Mouse (Mus musculus): ENCODE data around the gene Morc3.

The Morc3 gene

DNA sequence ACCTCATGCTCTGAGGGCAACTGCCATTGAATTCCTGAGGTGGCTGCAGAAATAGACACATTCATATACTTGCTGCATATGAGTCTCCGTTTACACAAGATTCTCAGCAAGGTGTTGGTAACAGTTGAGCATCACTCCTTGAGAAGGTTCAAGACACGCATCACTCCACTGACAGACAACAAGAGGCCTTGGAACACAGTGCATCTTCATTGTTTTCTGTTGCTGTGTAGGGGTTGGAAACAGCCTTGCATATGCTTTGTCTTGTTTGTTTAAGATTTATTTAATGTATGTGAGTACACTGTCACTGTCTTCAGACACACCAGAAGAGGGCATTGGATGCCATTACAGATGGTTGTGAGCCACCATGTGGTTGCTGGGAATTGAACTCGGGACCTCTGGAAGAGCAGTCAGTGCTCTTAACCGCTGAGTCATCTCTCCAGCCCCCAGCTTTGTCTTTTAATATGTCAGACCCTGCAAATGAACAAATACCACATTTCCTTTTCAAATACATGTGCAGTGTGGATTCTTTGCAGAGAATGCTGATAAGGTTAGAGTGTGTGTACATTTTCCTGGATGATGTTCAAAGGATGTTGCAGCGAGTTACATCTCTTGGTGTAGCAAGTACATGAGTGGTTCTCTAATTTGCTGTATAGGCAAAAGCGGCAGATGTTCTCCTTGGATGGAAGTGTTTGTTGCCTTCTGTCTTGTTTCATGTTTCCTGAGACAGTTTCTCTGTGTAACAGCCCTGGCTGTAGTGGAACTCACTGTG, 45.9 kb downstream of the Morc3 start:
- no peak for DNase-seq (ENCODE audit: low read depth, low spot score)

DNA sequence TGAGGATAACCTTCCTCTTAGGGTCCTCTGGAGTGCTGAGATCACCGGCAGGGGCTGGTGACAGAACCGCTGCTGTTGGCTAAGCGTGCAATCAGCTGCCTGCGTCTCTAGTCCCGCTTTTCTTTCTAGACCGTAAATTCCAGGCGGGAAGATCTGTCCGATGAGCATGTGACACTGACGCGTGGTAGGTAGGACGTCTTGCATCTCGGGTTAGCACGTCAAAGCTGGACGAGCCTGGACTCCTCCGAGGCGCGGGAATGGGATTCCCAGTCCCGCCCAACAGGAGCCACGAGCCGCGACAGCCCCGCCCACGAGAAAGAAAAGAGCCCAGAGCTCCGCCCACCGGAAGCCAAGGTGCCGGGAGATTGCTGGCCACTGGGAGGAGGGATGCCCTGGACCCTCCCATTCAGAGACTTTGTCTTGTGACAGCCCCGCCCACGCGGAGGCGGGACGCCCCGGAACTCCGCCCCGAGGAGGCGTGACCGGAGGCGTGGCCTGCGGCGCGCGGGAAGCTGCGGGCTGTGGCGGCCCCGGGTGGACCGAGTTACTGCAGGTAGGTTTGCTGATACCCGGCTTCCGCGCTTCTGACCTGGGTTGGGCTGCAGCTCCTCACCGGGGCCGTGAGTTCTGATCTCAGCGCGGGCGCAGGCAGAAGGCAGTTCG, 51.6 kb downstream of the Morc3 start, which contains the start of gene Chaf1b:
TSS of gene Chaf1b (plus strand) at position 479 of the 663 bp plus-strand sequence.
- peak; percentile 91 for DNase-seq (ENCODE audit: low read depth, low spot score)

DNA sequence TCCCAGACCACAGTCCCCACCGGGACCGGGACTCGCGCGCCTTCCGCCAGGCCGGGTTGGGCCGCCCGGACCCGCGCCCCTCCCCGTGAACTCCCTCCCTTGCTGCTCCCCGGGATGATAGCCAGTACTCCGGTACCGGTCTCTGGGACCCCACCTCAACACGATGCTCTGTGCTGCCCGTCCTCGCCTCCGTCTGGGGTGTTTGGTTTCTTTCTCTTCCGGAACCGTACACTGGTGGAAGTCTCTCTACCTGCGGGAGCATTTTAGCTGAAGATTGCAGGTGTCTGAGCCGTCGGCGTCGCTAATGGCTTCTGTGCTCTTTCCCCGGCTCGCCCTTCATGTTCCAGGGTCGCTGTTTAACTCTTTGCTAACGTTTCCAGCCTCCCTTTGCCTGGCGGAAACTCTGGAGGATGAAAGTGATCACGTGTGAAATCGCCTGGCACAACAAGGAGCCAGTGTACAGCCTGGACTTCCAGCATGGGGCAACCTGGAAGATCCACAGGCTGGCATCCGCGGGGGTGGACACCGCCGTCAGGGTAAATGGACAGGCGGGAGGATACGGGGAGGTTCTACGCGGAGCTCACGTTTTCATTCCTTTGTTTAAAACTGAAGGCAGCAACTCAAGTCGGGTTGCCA, 52.3 kb downstream of the Morc3 start:
- no peak for DNase-seq (ENCODE audit: low read depth, low spot score)

DNA sequence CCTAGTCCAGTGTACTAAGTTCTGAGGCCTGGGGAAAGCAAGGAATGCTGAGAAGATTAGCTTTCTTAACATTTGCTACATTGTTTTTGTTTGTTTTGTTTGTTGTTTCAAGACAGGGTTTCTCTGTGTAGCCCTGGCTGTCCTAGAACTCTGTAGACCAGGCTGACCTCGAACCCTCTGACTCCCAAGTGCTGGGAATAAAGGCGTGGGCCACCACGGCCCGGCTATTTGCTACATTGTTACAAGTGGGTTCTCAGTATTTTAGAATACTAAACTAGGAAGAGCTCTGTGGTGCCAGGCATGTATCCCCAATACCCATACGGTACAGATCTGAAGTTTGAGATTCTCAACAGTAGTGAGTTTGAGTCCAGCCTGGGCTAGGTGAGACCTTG, 52.8 kb downstream of the Morc3 start:
- no peak for DNase-seq (ENCODE audit: low read depth, low spot score)

DNA sequence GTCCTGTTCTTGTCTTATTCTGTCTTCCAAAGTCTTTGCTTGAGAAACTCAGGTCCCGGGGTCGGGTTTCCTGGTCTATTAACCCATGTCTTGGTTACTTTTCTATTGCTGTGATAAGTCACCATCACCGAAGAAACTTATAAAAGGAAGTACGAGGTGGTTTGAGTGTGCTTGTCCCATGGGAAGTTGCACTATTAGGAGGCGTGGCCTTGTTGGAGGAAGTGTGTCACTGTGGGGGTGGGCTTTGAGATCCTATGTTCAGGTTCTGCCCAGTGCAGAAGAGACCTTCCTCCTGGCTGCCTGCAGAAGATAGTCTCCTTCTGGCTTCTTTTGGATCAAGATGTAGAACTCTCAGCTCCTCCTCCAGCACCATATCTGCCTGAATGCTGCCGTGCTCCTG, 56.6 kb downstream of the Morc3 start:
- DNase-seq (ENCODE audit: low read depth, low spot score): no peak

DNA sequence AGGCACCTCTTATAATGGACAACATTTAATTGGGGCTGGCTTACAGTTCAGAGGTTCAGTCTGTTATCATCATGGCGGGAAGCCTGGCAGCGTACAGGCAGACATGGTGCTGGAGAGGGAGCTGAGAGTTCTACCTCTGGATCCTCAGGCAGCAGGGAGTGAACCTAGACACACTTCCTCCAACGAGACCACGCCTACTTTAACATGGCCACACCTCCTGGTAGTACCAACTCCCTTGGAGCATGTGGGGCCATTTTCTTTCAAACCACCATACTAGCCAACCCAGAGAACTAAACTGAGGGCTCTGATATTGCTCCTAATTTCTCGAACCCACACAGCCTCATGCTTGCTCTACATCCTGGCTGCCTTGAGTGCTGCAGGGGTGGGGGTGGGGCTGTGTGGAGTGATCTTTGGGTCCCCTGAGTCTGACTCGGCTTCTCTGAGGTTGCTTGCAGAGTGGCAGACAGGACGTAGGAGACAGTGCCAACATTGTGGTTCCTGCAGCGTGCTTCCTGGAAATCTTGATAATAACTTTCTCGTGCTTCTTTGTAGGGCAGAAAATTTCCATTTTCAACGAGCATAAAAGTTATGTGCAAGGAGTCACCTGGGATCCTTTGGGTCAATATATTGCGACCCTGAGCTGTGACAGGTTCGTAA, 59.2 kb downstream of the Morc3 start:
- no peak for DNase-seq (ENCODE audit: low read depth, low spot score)

DNA sequence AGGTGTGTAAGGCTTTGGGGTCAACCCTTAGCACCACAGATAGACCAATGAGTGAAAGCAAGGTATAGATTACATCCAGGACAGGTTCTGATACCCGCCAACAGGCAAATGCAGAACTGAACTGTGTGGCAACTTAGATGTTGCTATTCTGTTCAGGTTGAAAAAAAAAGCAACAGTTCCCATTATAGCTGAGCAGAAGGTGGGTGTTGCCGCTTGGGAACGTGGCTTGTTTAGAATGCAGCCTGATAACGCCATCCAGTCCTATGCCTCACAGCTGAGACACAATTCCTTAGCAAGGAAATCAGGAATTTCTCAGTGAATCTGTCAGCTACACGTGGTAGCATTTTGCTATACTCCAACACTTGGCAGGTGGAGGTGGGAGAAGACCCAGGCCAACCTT, 61.4 kb downstream of the Morc3 start:
- no peak for DNase-seq (ENCODE audit: low read depth, low spot score)

DNA sequence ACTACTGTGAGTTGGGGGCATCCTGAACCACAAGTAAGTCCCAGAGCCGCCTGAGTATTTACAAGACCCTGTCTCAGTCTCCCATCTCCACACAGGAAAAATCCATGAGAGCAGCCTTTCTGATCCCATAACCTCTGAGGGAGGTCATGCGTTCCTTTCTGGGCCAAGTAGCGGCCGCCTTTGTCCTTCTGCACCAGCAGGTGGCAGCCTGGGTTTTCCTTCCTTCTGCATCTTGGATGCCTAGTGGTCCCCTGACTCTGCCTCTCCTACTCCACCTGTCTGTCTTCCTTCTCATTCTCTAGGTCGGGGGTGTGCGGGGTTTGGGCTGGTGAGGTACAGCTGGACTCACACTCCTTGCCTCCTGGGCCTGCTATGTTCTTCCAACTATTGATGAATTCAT, 71.1 kb downstream of the Morc3 start:
- no peak for DNase-seq (ENCODE audit: low read depth, low spot score)

DNA sequence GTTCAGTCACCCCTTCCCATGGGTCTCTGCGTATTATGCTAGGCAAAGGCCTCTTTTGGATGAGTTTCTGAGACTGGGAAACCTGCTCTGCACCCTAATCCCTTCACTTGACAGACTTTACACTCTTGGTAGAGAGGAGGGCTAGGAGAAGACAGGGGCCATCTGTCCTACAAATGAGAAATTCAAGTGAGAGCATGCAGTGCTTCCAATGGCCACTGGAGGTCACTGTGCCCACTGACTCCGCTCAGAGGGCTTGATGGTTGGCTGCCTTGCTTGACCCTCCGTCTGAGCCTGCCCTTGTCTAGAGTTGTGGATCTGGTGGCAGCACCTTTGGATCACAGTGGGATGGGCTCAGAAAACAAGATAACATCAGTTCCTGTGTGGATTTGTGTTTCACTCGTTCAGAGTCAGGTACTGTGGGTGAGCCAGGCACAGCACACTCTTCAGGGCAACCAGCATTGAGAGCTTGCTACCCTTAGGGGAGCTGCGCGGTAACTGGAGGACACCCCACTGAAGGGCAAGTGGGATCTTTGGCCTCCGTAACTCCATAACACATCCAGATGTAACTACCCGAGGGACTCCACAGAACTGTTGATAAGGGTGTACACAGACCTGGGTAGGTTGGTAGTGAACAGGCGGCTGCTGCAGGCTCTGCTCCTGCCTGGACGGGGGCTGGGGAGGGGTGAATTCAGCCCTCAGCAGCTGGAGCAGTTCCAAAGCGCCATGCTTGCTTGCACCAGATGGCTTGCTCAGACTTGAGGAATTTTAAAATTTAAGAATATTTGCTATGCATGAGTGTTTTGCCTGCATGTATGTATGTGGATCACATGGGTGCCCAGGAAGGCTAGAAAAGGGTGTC, 74.5 kb downstream of the Morc3 start:
- peak; percentile 18 for DNase-seq (ENCODE audit: low read depth, low spot score)

DNA sequence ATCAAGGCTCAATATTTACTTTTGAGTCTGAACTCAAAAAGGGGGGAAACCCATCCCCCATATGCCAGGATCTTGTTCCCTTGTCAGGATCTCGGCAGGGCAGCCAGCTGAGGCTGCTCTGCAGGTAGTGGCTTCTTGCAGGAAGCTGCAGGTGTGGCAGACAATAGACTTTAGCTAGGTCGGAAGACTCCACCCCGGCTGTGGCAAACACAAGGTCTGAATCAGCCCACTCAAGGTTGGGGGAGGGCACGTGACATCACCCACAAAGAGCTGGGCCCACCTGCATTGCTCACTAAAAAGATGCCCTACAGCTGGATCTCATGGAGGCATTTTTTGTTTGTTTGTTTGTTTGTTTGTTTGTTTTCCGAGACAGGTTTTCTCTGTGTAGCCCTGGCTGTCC, 75.8 kb downstream of the Morc3 start:
- DNase-seq (ENCODE audit: low read depth, low spot score): no peak

DNA sequence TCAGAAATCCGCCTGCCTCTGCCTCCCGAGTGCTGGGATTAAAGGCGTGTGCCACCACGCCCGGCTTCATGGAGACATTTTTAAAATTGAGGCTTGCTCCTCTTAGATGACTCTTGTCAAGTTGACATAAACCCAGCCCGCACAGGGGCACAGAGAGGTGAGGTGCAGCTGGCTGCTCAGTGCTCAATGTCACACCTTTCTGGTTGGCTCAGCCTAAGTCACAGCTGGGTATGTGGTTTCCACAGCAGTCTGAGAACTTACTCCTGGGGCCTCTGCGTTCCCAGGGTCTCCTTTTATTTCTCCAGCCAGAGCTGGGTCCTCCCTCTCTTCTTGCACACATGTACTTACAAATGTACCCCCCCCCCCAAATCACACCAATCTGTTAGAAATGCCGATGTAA, 76.3 kb downstream of the Morc3 start:
- DNase-seq (ENCODE audit: low read depth, low spot score): no peak

DNA sequence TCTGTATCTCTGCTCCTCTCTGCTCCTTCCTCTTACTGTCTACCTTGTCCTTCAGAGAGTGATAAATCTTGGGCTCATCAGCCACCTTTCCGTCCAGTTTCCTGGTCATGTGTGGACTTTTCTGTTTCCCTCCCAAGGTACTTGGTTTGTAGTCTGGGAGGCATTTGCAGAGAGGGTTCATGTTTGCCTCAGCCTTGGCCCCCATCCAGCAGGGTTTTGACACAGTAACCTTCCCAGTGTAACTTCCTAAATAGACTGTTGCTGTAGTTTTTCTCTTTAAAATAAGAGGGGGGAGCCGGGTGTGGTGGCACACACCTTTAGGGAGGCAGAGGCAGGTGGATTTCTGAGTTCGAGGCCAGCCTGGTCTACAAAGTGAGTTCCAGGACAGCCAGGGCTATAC, 78.0 kb downstream of the Morc3 start:
- no peak for DNase-seq (ENCODE audit: low read depth, low spot score)

DNA sequence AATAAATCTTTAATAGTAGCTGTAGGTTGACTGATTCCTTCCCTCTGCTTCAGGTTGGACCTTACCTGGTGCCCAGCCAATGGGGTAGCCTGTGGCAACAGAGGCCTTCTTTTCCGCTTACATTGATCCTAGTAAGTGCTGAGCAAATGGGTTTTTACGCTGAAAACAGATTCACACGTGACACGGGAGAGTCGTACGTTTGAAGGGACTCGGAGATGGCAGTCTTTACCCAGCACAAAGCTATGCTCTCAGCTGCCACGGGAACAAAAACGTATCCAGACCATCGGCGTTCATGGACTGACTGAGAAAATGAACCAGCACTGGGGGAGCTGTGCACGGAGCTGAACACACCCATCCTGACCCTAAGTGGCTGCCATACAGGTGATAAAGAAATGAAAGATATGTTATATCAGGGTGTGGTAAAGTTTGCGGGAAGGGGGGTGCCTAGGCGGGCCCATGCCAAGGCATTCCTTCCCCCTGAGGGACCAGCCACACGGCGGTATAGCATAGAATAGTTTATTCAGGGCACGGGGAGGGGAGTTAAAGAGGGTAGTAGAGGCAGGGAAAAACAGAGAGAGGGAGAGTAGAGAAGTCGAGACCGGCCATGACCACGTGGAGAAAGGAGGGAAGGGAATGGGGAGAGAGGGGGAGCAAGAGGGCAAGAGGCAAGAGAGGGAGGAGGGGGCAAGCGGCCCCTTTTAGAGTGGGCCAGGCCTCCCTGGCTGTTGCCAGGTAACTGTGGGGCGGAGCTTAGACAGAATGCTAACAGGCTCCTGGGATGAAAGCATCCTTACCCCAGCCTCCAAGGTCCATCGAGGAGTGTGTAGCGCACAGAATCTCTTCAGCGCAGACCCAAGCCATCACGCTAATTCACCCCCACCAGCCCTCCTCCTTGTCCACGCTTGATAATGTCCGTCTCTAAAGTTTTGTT, 79.1 kb downstream of the Morc3 start:
- no peak for DNase-seq (ENCODE audit: low read depth, low spot score)

DNA sequence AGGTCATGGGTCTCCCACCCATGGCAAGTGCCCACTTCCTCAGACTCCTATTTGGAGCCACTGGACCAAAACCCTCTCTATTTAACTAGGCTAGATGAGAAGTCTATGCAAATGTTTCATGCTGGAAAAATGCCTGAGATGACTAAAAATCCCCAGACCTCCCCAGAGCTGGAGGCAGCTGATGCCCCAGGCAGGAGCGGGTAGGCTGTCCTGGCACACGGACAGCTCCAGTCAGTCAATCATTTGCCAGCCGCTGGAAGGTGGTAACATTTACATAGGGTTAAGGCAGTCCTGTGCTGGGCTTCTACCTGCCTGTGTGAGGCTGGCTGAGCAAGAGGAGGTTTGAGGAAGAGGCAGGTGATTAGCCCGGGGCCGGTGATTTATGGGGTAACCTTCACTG, 80.2 kb downstream of the Morc3 start:
- no peak for DNase-seq (ENCODE audit: low read depth, low spot score)

DNA sequence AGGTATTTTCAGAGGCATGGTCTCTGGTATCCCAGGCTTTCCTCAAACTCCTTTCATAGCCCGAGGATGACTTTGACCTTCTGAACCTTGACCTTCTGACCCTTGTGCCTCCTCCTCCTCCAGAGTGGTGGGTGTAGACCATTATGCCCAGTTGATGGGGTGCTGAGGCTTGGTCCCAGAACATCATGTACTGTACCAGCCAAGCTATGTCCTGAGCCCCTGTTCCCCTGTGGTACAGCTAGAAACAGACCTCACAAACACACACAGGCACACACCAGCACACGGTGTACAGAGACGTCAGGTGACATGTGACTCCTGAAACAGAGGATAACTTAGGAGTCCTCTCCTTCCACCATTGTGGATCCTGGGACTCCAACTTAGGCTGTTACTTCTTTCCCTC, 80.9 kb downstream of the Morc3 start:
- DNase-seq (ENCODE audit: low read depth, low spot score): no peak

DNA sequence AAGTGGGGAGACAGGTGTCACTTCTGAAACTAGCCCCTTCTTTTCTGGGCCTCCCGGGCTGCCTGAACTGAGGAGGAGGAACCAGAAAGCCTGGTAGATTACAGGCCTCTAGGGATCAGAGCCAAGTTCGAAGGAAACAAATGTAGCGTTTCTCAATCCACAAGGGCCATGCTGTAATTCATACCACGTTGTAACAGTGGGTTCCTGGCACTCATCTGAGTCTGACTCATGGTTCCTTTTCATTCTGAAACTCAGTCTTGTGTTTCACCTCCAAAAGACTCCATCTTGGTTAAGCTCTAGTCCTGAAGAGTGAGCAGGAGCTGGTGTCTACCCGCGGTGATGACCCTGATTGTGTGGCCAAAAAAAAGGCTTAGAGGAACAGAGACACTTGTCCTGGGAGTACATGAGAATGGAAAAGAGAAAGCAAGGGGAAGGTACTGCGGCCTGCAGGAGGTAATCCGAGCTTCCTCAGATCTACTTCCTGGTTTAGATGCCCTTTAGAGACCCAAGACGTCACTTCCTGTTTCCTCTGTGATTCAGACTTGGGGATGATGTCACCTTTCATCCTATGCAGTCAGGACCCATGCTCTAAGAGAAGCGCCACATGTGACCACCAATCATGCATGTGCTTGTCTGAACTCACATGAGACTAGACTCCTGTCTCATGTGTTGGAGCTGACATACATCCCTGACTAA, 82.1 kb downstream of the Morc3 start:
- no peak for DNase-seq (ENCODE audit: low read depth, low spot score)

DNA sequence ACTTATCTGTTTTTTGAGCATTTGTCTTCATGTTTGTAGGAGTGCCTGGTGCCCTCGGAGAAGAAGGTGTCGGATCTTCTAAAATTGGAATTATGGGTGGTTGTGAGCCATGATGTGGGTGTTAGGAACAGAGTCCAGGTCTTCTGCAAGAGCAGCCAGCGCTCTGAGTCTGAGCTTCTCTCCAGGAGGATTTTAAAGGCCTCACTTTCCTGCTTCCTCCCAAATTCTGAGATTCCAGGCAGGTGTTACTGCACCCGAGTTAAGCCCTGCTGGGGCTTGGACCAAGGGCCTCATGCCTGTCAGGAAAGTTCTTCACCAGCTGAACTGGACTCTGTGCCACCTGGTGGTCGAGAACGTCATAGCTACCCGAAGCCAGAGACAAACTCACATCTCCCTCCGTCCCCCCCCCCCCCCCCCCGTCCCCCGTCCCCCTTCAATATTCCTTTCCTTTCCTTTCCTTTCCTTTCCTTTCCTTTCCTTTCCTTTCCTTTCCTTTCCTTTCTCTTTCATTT, 83.5 kb downstream of the Morc3 start:
- DNase-seq (ENCODE audit: low read depth, low spot score): no peak

DNA sequence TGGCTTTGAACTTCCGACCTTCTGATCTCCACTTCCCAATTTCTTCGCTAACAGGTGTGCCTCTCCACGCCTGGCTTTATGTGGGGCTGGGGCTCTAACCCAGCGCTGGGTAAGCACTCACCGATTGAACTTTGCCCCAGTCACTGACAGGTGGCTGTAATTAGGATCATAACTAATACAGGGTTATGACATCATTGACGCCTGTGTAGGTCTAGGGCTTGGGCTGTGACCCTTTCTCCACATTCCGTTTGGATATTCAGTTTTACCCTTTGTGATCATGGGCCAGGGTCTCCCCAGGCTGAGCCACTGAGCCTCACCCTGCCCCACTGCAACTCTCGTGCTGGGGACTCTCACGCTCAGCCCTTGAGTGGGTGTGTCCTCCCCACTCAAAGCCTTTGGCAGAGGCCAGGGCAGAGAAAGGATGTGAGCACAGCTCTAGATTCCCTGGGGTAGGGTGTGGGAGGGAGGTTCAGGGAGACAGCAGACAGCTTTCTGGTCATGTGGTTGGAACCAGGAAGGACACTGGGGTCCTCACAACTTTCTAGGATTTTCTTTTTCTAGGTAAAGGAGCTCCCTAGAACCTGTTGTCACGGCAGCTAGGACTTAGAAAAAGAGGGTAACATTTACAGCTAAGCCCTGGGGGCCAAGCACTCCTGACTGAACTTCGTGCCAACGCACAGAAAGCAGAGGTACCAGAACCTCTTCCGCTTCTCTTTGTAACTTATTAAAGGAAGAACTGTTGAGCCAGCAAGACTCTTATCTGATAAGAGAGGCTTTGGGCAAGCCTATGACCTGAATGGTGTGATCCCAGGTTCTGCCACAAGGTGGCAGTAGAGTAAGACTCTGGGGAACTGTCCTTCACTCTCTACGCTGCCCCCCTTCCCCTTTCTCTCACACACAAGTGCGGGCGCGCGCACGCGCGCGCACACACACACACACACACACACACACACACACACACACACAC, 86.1 kb downstream of the Morc3 start:
- DNase-seq (ENCODE audit: low read depth, low spot score): peak; percentile 69

All from retina, adult 2 months (tissue).